Mouse (Mus musculus) c-Kit-negative CD71-positive TER-119-positive erythroid progenitor cells, embryonic 14.5 days (primary cell): ENCODE data around the gene Megf8.
A peak's percentile ranks its signal among the peaks of the same experiment; 100 is the strongest.

Experiments
- DNase-seq: peaks from one replicate; pipeline ENCODE4 v3.0.0-alpha.2; 2013; ENCODE audit warnings: low read depth, low spot score

Megf8 gene

DNA sequence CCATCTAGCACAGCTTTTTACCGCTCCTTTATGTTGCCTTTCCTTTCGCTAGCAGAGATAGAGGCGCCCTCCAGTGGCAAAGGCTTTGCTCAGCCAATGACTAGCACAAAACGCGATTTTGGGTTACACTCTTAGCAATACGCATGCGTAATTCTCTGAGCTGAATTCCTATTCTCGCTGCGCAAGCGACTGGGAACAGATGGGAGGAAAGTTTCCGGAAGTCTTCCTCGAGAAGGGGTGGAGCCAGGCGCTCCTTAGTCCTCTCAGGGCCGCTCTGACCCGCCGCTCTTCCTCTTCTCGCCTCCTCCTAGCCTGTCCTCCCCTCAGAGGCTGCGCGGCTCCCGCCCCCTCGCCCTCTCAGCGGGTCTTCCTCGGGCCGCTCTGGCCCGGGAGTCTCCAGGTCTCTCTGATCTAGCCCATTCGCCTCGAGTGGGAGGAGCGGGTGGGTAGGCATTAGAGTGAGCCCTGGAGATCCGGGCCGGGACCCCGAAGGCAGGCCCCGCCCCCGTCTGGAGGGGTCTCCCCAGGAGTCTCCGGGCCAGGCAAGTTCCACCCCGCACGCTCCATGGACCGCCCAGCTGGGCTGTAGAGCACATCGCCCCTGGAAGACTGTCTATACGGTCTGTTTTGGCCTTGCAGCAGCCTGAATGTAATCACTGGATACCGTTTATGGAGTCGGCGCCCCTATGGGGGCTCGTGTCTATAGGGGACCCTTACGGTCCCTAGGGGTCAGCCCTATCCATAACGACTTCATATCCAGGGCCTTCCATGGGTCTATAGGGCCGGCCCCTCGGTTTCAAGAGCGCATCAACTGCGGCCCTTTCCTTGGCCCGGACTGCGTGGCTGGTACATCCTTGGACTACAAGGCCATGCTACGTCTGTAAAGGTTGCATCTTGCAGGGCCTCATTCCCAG, at the start of gene Megf8:
Megf8 (plus strand) TSS at position 633 of the 914 bp plus-strand sequence.
- DNase-seq: peak; percentile 62

DNA sequence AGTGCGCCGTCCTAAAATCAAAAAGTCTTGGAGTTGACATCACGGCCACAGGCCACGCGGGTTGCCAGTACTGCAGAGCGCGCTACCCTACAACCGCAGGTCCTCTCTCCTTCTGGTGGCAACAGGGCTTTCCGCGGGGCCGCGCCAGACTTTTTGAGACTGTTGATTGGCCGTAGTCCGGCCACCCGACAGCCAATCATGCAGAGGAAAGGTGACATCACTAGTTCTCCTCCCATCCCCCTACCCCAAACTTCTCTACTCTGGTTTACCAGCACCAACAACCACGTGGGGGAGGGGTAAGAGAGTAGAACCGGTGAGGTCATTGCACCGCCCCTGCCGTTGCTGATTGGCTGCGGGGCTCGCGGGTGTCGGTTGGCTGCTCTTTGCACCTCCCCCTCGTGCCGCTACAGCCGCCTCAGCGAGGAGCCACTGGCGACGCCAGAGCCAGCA, 49.6 kb upstream of the Megf8 start, which contains the start of gene Cic:
Cic (plus strand) TSS at position 404 of the 450 bp plus-strand sequence.
- peak; percentile 94 for DNase-seq

DNA sequence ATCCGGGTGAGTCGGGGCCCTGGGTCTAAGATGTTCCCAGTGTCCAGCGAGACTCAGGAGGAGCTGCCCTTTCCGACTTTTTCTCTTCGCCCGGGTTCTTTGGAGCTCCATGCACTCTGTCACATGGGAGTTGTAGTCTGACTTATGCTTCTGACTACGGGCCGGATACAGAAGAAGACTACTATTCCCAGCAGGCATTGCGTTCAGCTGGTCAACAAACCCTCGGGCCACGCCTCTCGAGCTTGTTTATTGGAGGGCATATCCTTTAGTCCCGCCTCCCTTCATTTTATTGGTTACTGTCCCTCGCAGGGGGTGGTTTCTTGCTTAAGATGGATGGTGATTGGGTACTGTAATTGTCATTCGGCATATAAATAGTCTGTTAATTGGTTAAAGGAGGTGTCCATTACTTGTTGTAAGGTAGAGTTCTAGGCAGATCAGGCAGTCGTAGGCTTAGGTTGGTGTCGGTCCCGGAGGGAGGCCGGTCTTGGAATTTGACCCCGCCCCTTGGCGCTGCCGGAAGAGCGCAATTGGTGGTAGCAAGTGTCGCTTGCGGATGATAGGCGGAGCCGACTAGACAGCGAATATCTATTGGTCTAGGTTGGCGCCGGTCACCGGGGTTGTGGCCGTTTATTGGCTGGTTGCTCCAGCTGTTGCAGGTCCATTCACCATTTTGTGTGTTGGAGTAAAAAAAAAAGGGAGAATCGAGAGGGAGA, 49.1 kb upstream of the Megf8 start:
- peak; percentile 100 for DNase-seq

DNA sequence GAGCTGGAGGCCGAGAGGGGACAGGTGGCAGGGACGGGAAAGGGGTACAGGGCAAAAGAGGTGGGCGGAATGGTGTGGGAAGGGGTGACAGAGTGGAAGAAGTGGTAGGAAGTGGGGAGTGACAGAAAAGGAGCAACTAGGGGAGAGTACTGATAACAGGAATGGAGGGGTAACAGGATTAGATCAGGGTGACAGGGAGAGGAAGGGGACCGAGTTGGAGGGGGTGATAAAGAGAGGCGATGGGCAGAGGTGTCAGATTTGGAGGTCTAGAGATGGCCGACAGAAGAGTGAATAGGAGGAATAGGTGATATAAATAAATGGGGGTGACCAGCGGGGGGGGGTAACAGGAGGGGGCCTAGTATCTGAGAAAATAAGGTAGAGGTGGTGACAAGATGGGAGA, 48.4 kb upstream of the Megf8 start:
- DNase-seq: no peak

DNA sequence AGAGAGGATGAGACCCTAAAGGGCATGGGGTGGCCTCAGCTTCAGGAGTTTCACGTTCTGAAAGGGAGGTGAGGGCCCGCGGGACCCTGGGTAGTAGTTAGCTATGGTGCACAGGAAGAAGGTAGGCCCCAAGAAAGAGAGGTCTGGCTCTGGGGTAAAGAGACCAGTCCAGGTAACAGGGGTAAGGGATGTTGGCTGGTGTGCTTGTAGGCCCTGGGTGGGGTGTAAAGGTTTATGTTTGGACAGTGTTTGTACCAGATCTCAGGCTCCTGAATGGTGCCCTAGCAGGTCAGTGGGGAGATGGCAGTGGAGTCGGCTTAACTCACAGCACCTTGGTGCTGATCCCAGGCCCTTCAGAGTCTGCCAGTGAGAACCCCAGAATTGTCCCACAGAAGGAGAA, 47.9 kb upstream of the Megf8 start:
- DNase-seq: no peak

DNA sequence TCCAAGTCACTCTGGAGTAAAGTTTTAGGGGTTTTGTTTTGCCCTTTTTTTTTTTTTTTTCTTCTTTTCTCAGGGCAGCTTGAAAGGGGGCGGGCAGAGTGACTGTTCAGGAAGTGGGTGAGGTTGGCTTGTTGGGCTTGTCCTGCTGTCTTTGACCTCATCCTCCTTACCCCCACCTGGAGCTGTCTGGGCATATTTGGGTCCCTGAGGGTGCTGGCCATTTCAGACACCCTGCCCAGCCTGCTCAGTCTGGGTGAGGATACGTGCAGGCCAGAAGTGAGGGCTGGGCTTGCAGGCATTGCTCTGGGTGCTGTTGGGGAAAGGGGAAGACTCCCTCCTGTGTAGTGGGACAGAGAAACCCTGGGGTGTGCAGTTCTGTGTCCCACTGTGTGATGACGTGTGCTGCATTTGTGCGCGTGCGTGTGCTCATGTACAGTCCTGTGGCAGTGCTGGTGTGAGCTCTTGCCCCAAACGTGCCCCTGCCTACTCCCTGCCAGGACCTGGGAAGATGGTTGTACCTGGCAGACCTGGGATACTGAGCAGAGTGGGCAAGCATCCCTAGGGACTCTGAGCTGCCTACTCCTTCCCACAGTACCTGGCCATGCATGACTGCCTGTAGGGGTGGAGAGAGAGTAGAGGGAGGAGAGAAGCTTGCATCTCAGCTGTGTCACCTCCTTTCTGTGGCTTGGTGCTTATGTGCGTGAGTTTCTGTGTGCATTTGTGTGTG, 47.3 kb upstream of the Megf8 start:
- DNase-seq: no peak

DNA sequence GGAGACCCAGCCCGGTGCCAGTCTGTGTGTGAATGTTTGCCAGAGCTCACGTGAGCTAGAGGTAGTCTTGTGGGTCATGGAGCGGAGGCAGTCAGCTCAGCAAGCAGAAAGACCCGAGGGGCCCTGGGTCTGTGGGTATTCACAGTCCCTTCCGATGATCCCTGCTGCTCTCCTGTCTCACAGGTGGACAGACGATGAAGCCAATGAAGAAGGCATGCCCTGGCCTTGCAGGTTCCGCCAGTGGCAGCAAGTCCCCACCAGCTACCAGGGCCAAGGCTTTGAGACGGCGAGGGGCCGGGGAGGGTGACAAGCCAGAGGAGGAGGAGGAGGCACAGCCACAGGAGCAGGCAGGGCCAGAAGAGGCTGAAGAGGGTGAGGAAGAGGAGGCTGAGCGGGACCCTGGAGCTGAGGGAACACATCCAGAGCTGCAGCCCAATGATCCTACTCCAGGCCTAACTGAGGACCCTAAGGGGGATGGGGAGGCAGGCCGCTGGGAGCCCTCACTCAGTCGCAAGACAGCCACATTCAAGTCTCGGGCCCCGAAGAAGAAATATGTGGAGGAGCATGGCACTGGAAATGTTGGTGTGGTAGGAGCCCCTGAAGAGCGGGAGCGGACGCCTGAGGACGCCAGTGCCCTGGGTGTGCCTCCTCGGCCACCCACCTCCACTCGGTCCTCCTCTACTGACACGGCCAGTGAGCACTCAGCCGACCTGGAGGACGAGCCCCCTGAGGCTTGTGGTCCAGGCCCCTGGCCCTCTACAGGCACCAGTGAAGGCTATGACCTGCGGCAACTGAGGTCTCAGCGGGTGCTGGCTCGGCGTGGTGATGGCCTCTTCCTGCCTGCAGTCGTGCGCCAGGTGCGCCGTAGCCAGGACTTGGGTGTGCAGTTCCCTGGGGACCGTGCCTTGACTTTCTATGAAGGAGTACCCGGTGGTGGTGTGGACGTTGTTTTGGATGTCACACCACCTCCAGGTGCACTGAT, 46.0 kb upstream of the Megf8 start:
- DNase-seq: no peak

DNA sequence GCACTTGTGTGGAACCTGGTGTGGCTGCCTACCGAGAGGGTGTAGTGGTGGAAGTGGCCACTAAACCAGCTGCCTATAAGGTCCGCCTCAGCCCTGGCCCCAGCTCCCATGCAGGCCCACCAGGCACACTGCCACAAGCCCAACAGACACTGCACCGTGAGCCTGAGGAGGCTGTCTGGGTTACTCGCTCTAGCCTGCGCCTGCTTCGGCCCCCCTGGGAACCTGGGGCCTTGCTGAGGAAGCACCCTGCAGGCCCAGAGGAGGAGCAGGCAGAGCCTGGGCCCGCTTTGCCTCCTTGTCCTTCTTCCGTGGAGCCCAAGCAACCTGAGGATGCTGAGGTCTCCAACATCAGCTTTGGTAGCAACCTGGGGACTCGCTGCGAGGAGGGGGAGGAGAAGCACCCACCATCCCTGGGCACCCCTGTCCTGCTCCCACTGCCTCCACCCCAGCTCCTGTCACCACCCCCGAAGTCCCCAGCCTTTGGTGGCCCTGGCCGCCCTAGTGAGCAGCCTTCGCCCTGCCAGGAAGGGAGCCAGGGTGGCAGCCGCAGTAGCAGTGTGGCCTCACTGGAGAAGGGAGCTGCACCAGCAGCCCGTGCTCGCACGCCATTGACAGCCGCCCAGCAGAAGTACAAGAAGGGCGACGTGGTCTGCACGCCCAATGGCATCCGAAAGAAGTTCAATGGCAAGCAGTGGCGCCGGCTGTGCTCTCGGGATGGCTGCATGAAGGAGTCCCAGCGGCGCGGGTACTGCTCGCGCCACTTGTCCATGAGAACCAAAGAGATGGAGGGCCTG, 45.1 kb upstream of the Megf8 start:
- no peak for DNase-seq

DNA sequence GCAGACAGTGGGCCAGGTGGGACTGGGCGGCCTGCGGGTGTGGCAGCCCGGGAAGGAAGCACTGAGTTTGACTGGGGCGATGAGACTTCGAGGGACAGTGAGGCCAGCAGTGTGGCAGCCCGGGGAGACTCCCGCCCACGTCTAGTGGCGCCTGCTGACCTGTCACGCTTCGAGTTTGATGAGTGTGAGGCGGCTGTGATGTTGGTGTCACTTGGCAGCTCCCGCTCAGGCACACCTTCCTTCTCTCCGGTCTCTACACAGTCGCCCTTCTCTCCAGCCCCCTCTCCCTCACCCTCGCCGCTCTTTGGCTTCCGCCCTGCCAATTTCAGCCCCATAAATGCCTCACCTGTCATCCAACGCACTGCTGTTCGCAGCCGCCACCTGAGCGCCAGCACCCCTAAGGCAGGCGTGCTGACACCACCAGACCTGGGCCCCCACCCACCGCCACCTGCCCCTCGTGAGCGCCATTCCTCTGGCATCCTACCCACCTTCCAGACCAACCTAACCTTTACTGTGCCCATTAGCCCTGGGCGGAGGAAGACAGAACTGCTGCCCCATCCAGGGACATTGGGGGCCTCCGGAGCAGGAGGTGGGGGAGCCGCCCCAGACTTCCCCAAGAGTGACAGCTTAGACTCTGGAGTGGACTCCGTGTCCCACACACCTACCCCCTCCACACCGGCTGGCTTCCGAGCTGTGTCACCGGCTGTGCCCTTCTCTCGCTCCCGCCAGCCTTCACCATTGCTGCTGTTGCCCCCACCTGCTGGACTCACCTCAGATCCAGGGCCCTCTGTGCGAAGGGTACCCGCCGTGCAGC, 44.3 kb upstream of the Megf8 start:
- no peak for DNase-seq

DNA sequence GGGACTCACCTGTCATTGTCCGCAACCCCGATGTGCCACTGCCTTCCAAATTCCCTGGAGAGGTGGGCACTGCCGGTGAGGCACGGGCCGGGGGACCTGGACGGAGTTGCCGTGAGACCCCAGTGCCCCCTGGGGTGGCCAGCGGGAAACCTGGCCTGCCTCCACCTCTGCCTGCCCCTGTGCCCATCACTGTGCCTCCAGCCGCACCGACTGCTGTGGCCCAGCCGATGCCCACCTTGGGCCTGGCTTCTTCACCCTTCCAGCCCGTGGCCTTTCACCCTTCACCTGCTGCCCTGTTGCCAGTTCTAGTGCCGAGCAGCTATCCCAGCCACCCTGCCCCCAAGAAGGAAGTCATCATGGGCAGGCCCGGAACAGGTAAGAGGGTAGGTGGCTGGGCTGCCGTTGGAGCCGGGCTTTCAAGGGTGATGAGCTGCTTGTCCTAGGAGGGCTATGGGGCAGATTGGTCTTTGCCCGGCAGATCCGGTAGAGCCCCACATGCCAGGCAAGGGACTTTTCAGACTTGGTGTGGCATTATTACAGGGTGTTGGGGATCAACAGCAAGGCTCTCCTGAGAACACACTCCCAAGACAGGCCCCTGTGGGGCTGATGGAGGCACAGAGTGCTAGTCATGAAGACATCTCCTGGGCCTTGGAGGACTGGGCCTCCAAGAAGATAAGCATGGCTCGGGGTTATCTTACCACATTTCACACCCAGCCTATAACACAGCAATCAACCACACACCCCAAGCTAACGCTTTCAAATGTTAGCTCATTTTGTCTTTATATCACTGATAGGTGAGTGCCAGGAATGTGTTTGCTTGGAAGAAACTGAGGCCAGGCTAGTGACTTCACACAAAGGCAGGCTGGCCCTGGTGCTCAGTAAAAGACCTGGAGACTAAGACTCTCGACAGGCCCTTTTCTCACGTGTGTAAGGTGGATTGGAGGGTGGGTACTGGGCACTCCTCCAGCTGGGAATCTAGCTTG, 43.4 kb upstream of the Megf8 start:
- no peak for DNase-seq

DNA sequence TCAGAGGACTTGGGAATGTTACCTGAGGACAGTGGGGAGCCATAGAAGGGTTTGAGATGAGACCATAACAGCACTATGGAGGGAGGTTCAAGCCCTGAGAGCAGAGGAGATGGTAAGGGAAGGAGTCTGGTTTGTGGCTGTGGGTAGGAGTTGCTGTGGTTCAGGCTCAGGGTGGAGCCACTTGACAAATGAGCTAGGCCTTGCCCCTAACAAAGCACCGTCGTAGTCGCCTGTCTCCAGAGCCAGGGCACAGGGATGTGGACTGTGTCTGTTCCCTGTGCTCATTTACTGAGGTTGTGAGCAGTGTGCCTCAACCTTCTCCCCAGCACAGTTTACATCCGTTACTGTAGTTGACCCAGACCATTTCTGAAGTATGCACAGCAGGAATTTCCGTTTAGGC, 42.4 kb upstream of the Megf8 start:
- no peak for DNase-seq

DNA sequence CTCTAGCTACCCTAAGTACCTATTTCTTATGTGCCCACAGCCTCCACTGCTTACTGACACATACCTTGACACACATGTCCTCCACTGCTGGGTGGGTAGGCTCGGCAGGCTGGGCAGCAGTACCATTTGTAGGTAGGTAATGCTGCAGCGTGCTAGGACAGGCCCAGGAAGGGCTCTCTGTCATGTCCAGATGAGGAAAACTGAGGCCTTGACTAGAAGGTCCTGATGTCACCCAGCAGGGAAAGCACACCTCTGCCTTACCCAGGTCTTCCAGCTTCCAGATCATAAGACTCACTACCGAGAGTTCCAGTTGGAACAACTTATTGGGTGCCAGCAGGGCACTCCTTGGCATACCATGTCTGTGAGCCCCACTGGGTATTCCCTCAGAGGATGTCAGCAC, 42.0 kb upstream of the Megf8 start:
- DNase-seq: no peak

DNA sequence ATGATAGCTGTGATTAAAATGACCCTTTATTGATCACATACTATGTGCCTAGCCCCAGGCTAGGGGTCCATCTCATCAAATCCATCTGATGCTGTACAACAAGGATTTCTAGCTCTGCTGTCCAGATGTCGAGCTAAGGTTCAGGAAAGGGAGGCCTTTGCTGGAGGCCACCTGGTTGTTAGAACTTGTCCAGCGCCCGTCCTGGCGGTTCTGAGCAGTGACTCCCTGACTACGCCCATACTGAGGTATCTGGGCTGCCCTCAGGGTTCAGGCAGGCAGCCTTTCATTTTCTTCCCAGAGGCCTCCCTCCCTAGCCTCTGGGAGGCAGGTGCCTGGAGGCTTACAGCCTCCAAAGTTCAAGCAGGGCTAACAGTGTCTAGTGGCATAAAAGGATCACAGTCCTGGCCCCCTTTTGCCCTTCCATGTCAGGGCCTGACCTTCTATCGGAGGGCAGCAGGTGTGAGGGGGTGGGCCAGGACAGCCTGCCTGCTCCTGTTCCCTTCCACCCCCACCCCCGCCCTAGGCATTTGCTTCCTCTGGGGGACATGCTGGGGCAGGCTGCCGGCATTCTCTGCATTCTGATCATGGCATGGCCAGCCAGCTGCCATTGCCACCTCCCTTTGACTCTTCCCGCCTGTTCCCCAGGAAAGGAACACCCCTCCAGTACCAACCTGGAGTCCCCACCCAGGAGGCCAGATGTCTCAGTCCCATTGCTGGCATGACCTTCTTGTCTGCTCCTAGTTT, 41.2 kb upstream of the Megf8 start:
- no peak for DNase-seq

DNA sequence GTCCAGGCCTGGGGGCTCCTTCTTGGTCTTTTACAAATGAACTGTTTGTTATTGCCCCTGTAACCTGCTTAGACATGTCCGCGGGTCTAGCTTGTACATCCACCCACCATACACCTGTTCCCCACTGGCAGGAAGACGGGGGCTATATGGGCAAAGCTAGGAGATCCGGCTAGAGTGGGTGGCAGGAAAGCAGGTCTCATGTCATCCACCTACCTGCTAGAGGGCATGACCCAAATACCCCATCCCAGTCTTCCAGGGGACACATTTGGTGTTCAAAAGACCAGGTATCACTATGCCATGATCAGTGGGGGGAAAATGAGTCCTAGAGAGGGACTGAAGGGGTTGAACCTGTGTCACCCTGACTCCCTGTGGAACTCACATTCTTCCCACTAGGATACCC, 39.6 kb upstream of the Megf8 start:
- no peak for DNase-seq

DNA sequence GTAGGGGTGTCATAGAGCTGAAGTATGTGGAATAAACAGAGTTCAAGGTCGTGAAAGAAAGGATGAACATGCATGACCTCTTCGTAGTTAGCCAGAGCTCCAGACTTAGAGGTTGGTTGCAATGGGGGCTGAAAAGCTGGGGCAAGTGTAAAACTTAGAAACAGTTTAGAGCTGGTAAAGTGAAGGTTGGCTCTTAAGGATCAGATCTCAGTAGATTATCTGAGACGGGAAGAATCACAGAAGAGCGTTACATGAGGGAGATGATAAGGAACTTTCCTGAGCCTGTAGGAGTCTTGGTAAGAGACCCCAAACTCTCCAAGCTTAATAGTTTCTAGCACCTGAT, 39.0 kb upstream of the Megf8 start:
- DNase-seq: no peak

DNA sequence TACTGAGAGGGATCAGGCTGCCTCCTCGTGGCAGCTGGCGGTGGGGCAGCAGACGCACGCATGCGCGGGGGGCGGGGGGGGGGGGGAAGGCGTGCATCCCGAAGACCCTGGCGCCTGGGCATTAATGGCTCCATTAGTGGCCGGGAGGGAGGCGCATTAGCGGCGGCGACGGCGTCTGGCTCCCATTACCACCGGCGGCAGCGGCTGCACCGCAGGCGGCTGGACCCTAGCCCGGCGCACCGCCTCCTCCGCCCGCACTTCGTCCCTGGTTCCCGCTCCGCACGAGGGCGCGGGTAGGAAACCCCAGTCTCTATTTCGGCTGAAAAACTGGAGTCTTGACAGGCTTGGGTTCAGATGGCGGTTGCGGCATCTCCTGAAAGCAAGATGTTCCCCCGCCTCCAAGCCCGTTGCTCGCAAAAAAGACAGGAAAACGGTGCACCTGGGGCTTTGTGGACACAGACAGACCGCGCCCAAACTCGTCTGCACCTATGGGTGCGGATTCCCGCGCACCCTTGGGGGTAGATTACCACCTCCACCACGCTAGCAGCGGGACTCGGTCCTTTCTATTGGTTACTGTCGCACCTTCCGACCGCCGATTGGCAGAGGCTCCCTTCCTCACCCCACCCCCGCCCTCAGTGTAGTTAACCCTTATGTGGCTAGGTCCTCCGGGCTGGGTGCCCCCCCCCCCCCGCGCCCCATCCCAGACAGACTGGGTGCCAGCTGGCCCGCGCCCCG, 38.5 kb upstream of the Megf8 start:
- peak; percentile 76 for DNase-seq
